Mouse (Mus musculus) bone marrow, adult 2 months (tissue): ENCODE measurements at regions not wholly inside any gene's neighbourhood (a gene's known extent, or its start where the extent isn't known, plus 50 kb on each side); places are given as distances from the start of the nearest gene placed in this dataset.

ENCODE experiments used
- H3K27ac ChIP-seq: fragments of 200-500 bp; 2 replicates; pipeline ENCODE4 v1.5.1; 2012; ENCODE audit warnings: low read depth, mild to moderate bottlenecking, control low read depth, inconsistent platforms, low read length; ENCODE audit not compliant: control insufficient read depth, poor library complexity, insufficient read depth
- H3K4me1 ChIP-seq: fragments of 200-500 bp; 2 replicates; pipeline ENCODE4 v1.6.1; 2011; ENCODE audit warnings: low read length; ENCODE audit not compliant: control insufficient read depth, insufficient read depth
- H3K4me3 ChIP-seq: fragments of 200-500 bp; replicated peaks from 2 replicates; pipeline ENCODE3; 2011; ENCODE audit warnings: mild to moderate bottlenecking, low read depth, low read length, control low read depth; ENCODE audit not compliant: control insufficient read depth
- CTCF ChIP-seq: fragments of 200-500 bp; IDR thresholded peaks from 2 replicates; pipeline ENCODE4 v1.5.1; 2011; ENCODE audit warnings: low read length, control low read depth; ENCODE audit not compliant: control insufficient read depth, insufficient read depth
- POLR2A ChIP-seq: fragments of 200-500 bp; IDR thresholded peaks from 2 replicates; pipeline ENCODE4 v1.6.1; 2011; ENCODE audit warnings: low read depth, mild to moderate bottlenecking, control low read depth, low read length, borderline replicate concordance; ENCODE audit not compliant: control insufficient read depth
- WGBS: fragments of 180-500 bp; shearing (Covaris S2); methylation state at CpG from one replicate; pipeline ENCODE4 v1.1.7; 2018; 5-methylcytosine and 5-hydroxymethylcytosine counted together

DNA sequence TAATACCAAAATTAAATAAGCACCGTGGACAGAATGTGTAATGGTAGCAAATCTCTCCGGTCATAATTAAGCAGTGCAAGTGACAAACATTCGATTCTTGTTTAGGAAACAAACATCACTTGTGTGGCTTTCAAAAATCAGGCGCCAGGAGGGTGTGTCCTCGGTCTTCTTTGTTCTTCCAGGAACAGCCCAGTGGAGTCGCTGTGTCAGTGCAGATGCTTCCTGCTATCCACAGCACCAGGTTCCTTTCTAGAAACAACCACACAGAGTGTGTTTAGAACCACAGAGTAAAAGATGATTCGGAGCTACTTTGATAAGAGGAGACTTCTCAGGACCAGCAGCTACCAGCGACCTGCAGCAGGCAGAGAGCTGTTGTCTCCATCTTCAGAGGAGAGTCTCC lies 273.3 kb upstream of the N4bp1 start:
- 36% methylated on average over 8 of the region's 8 CpGs for WGBS
- TF ChIP-seq CTCF, result no peak
- no peaks in the 10 kb centered on the region for H3K4me1 ChIP-seq
- H3K4me3 ChIP-seq, result no peak overlapping the region
- no peak overlapping the region for H3K27ac ChIP-seq

DNA sequence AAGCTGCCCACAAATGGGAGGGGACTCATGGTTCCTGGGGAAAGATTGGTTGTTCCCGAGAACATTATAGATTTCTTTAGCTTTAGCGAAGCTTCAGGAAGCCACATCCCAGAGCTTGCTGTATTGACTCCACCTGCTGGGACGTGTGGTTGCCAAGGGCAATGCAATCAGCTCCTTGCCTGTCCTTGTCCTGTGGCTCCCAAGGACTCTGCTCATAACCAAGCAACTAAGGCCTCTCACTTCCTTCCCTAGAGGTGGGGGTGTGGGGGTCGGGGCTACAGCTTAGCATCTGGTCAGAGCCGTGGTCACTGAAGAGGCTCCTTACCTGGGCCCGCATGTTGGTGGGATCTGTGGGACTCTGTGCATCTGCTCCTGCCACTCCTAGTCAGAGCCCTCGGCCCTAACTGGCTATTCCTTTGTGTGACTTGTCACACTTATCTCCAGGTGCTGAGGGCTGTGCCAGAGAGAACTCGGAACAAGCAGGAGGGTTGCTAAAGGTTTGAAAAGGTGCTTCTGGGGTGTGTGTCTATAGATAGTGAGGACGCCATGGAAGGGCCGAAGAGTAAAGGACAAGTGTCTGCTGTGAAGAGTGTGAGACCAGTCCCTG lies 270.9 kb upstream of the N4bp1 start:
- Histone ChIP-seq H3K4me3 (no peak overlapping the region), H3K4me1 (no peaks in the 10 kb centered on the region), H3K27ac (no peak overlapping the region)
- TF ChIP-seq CTCF, result no peak
- TF ChIP-seq POLR2A, result no peak
- 76% methylated on average over 10 of the region's 10 CpGs for WGBS

DNA sequence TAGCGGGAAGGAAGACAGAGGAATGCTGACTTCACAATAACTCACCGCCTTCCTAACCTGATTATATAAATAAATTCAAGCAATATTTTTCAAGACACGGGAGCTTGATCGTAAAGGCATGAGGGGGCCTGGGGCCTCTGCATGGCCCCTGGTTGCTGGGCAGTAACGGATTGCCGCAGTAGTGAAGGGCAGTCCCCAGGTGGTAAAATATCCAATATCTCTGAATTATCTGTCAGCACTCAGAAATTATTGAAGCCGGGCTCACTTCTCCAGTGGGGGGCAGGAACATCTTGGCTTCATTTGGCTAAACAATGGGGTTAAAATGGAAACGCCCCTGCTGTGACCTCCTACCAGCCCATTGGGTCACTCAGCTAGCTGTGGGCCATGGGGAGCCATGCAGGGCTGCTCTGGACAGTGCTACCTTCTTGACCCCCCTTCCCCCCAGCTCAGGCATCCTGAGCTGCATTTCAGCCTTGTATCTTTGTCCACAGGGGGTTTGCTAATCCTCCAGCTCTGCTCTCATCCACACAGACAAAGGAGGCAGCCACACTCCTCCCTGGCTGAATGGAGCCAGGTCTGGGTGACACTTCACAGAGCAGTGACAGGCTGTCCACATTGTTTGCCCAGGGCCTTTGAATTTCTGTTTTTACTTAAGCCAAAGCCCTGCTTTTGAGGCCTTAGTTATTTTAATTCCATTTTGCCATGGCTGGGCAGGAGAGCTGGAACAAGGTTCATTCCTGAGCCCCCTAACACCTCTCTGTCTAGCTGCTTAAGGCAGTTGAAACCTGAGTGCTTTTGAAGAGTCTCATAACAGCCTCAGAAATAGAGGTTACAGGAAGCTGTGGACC lies 267.2 kb upstream of the N4bp1 start:
- TF ChIP-seq POLR2A, result no peak
- no peak for TF ChIP-seq CTCF
- no peak overlapping the region for H3K4me3 ChIP-seq
- no peak overlapping the region for H3K27ac ChIP-seq
- 72% methylated on average over 8 of the region's 8 CpGs for WGBS
- H3K4me1 ChIP-seq, result no peaks in the 10 kb centered on the region

DNA sequence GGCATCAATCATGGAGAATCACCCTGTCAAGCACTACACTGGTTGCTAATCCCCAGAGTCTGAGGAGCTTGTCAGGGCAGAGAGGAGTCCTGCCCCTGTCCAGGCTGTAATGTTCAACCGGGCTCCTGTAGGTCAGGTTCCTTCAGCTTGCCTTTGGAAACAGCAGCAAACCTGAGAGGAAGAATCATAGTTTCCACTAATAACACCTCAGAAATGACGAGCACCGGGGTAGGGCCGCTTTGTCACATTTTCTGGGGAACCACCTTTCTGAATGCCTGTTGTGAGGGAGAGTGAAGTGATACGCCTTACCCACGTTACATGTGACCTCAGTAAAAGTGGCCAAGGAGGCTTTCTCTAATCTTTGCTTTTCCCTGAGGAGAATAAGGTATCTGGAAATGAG lies 263.8 kb upstream of the N4bp1 start:
- WGBS, result 79% methylated on average over 6 of the region's 6 CpGs
- no peak overlapping the region for H3K4me3 ChIP-seq
- TF ChIP-seq CTCF, result no peak
- no peak for TF ChIP-seq POLR2A
- no peaks in the 10 kb centered on the region for H3K4me1 ChIP-seq
- no peak overlapping the region for H3K27ac ChIP-seq

DNA sequence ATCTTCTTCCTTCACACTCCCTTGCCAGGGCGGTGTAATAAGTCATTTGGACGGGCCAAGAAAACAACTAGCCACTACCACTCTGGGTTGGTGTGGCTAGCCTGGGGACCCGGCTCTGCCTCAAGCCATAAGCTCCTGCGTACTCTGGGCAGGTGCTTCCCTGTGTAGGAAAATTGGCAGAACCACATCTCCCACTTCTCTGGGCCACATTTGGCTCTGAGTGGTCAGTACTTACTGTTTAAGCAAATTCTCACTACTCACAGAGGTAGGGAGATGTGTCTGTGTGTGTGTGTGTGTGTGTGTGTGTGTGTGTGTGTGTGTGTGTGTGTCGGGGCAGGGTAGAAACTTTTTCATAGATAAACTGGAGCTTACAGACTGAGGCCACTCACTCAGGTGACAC lies 262.6 kb upstream of the N4bp1 start:
- WGBS, result 73% methylated on average over 5 of the region's 5 CpGs
- no peak overlapping the region for H3K4me3 ChIP-seq
- H3K27ac ChIP-seq, result no peak overlapping the region
- TF ChIP-seq CTCF (no peak), POLR2A (no peak)
- H3K4me1 ChIP-seq, result no peaks in the 10 kb centered on the region

DNA sequence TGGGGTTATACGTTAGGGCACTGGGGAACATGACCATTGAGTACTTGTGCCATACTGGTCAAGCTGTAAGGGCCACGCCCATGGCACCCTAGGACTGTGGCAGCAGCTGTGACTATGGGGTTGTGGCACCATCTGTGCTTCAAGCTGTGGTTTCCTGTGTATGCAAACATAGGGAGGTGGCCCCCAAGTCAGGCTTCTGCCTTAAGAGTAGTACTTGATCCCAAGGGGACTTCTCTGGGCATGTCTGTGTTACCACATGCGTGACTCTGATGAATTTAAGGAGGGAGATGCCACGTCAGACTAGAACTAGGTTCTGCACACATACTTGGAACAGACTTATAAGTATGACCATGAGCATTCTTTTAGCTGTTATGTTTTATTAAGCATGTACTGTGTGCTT lies 252.4 kb upstream of the N4bp1 start:
- H3K27ac ChIP-seq, result no peak overlapping the region
- TF ChIP-seq CTCF, result no peak
- TF ChIP-seq POLR2A, result no peak
- WGBS, result 77% methylated on average over 4 of the region's 4 CpGs
- no peaks in the 10 kb centered on the region for H3K4me1 ChIP-seq
- H3K4me3 ChIP-seq, result no peak overlapping the region

DNA sequence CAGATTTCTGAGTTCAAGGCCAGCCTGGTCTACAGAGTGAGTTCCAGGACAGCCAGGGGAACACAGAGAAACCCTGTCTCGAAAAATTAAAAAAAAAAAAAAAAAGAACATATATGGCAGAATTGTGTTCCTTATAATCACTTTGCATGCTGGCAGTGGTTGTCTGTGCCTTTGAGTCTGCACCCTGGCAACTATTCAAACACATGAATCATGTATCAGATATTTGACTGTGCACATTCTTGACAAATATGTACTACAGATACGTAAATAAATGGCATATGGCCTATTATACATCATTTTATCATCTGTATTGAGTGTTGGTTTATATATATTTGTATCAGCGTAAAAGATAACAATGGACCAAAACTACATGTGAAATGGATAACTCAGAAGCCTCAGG lies 246.7 kb upstream of the N4bp1 start:
- no peak overlapping the region for H3K4me3 ChIP-seq
- 63% methylated on average over 3 of the region's 3 CpGs for WGBS
- TF ChIP-seq CTCF, result no peak
- no peak for TF ChIP-seq POLR2A
- no peaks in the 10 kb centered on the region for H3K4me1 ChIP-seq
- no peak overlapping the region for H3K27ac ChIP-seq

DNA sequence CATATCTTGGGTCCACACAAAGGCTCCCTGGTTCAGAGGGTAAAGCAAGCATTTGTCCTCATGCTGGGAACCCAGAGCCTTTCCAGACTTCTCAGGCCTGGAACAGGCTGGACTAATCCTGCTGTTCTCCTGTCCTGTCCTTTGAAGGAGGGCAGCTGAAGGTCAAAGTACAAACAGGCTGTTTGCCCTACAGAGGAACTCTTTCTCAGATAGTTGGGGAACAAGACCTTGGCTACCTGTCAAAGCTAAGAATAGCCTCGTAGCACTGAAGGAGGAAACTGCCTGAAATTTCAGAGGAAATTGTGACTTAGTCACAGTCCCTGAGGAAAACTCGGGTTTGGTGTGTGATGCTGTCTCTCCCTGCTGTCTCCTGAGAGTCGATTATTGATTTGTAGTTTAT lies 245.6 kb upstream of the N4bp1 start:
- no peak overlapping the region for H3K27ac ChIP-seq
- TF ChIP-seq CTCF (no peak), POLR2A (no peak)
- no peak overlapping the region for H3K4me3 ChIP-seq
- WGBS, result 19% methylated on average over 3 of the region's 3 CpGs
- H3K4me1 ChIP-seq, result no peaks in the 10 kb centered on the region

DNA sequence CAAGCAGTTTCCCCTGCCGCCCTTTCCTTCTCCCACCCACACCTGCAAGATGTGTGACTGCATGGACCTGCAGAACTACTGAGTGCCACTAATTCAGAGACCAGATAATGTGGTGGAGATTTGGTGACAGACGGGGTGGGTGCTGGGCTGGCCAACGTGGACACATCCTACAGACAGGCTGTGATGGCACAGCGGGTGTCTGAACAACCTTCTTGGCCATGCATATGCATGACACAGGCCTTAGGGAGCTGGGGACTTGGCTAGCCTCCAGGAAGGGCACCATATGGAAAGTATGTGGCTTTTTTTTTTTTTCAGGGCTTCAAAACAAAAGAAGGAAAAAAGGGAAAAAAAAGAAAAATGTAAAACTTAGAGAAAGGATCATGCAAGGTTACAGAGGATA lies 243.5 kb upstream of the N4bp1 start:
- H3K4me1 ChIP-seq, result no peaks in the 10 kb centered on the region
- H3K27ac ChIP-seq, result no peak overlapping the region
- WGBS, result 66% methylated on average over 4 of the region's 4 CpGs
- H3K4me3 ChIP-seq, result no peak overlapping the region
- no peak for TF ChIP-seq CTCF
- TF ChIP-seq POLR2A, result no peak
